In the genomic region with DNA sequence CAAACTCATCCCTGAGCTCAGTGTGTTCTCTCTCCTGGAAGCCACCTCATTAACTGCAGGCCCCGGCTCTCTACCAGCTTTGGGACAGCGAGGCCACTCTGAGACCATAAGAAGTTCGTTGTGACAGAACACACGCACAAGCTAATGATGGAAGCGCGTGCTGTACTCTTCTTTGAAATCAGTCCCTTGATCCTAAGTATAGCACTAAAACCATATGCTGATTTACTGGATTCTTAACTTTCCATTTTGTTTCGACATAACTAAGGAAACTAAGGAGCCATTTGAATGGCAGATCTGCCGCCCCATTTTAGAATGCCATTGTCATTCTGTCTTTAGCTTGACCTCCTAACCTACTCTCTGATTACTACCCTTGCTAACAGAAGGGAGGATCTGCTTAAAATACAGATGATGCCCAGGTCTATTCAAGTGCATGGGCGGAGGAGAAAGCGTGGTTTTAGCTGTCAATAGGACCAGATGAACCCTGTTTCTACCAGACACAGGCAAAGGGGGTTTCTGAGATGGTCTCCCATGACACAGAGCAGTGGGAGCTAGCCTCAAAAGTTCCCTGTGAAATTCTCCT, we compare ENCODE assay signal across 21 mouse cellular contexts. TPM values are rescaled to one million over a fixed set of nuclear protein-coding genes. Genes with fewer than 3 reads are reported as not detected.
DNase-seq lines count a peak whose midpoint lies in the region; ATAC-seq and TF ChIP-seq lines count a peak whose summit lies in the region.
"Had no signal": no experiment of that assay in that cellular context is flagged by ENCODE, and none has a peak within 500 bp of the region (broad histone marks: within the 10 kb centered on the region; RNA-seq: fewer than 3 reads in every experiment).

No protein-coding gene starts in this region.

- H3K9ac ChIP-seq in hindbrain, embryonic 12.5 days, result no peak overlapping the region
- H3K9ac ChIP-seq in hindbrain, embryonic 13.5 days, result no peak overlapping the region
- H3K9ac ChIP-seq in forebrain, embryonic 16.5 days (replicated peaks; ENCODE audit: low read depth, low read length), result no peak overlapping the region
- H3K9ac ChIP-seq: heart, embryonic 15.5 days had no signal

- peak overlapping the region; percentile 9; the same call in 1 of the 2 replicates for H3K4me2 ChIP-seq in hindbrain, embryonic 12.5 days (replicated peaks)
- no peak overlapping the region for H3K4me2 ChIP-seq in hindbrain, embryonic 13.5 days
- H3K4me2 ChIP-seq in forebrain, embryonic 16.5 days (ENCODE audit: low read length), result no peak overlapping the region
- H3K4me2 ChIP-seq: heart, embryonic 15.5 days had no signal

- peaks cover 19% of the 10 kb centered on the region for H3K4me1 ChIP-seq in hindbrain, embryonic 12.5 days
- H3K4me1 ChIP-seq in hindbrain, embryonic 13.5 days (replicated peaks), result peaks cover 31% of the 10 kb centered on the region
- H3K4me1 ChIP-seq in forebrain, embryonic 10.5 days, result peaks cover 53% of the 10 kb centered on the region
- H3K4me1 ChIP-seq in forebrain, embryonic 16.5 days (replicated peaks; ENCODE audit: control insufficient read depth, insufficient read depth, low read length), result peaks cover 20% of the 10 kb centered on the region
- H3K4me1 ChIP-seq: heart, embryonic 15.5 days had no signal

- no peak overlapping the region for H3K4me3 ChIP-seq in hindbrain, embryonic 12.5 days
- H3K4me3 ChIP-seq in hindbrain, embryonic 13.5 days, result no peak overlapping the region
- H3K4me3 ChIP-seq in forebrain, embryonic 10.5 days, result peak overlapping the region; percentile 22; the same call in 1 of the 2 replicates
- no peak overlapping the region for H3K4me3 ChIP-seq in forebrain, embryonic 16.5 days (replicated peaks; ENCODE audit: low read length)
- H3K4me3 ChIP-seq: embryonic facial prominence, embryonic 10.5 days; heart, embryonic 15.5 days had no signal

- peak; percentile 50 for DNase-seq in brain, embryonic 14.5 days (ENCODE audit: low read depth)
- DNase-seq in forebrain, embryonic 10.5 days (ENCODE audit: extremely low spot score, low spot score), result no peak
- DNase-seq in ovary, postnatal 10 days (ENCODE audit: low spot score), result no peak
- no peak for DNase-seq in kidney, postnatal 4 days
- DNase-seq: adrenal gland, adult 2 months; cerebellum, adult 18-20 months; cerebellum, postnatal 25 days; gastrocnemius, postnatal 36 days; heart, postnatal 4 days; kidney, adult 9 months; kidney, postnatal 25 days; layer of hippocampus, postnatal 36 days; thymus, adult 18-20 months; thymus, postnatal 4 days had no signal

- no peak for TF ChIP-seq CTCF in brain, embryonic 14.5 days (IDR thresholded peaks at IDR 0.05; ENCODE audit: borderline replicate concordance, extremely low read depth, insufficient read depth, insufficient read length)

- no peak for TF ChIP-seq POLR2A in brain, embryonic 14.5 days (IDR thresholded peaks at IDR 0.05; ENCODE audit: borderline replicate concordance, extremely low read depth, insufficient read depth, insufficient read length, poor library complexity, severe bottlenecking)

- H3K27me3 ChIP-seq in hindbrain, embryonic 12.5 days, result no peaks in the 10 kb centered on the region
- H3K27me3 ChIP-seq in hindbrain, embryonic 13.5 days, result no peaks in the 10 kb centered on the region
- no peaks in the 10 kb centered on the region for H3K27me3 ChIP-seq in forebrain, embryonic 10.5 days (ENCODE audit: poor library complexity, severe bottlenecking)
- no peaks in the 10 kb centered on the region for H3K27me3 ChIP-seq in forebrain, embryonic 16.5 days (replicated peaks; ENCODE audit: control insufficient read depth, insufficient read depth, low read length)
- H3K27me3 ChIP-seq: heart, embryonic 15.5 days had no signal

- 51% methylated on average over 10 of the region's 10 CpGs for WGBS in hindbrain, embryonic 12.5 days
- 40% methylated on average over 10 of the region's 10 CpGs for WGBS in hindbrain, embryonic 13.5 days
- 53% methylated on average over 10 of the region's 10 CpGs for WGBS in forebrain, embryonic 10.5 days
- WGBS in forebrain, embryonic 16.5 days, result 28% methylated on average over 10 of the region's 10 CpGs

- H3K36me3 ChIP-seq in hindbrain, embryonic 12.5 days, result peaks cover 7% of the 10 kb centered on the region; the same call in 1 of the 2 replicates
- peaks cover 5% of the 10 kb centered on the region for H3K36me3 ChIP-seq in hindbrain, embryonic 13.5 days
- peaks cover 18% of the 10 kb centered on the region for H3K36me3 ChIP-seq in forebrain, embryonic 10.5 days (replicated peaks)
- H3K36me3 ChIP-seq in forebrain, embryonic 16.5 days (ENCODE audit: control insufficient read depth, insufficient read depth), result no peaks in the 10 kb centered on the region; the same call in 1 of the 2 replicates
- H3K36me3 ChIP-seq: heart, embryonic 15.5 days had no signal

- H3K27ac ChIP-seq in hindbrain, embryonic 12.5 days, result peak overlapping the region; percentile 57
- no peak overlapping the region for H3K27ac ChIP-seq in hindbrain, embryonic 13.5 days
- H3K27ac ChIP-seq in forebrain, embryonic 10.5 days, result peak overlapping the region; percentile 80
- no peak overlapping the region for H3K27ac ChIP-seq in forebrain, embryonic 16.5 days (ENCODE audit: low read length)
- H3K27ac ChIP-seq: heart, embryonic 15.5 days; macrophage had no signal

- no peaks in the 10 kb centered on the region for H3K9me3 ChIP-seq in hindbrain, embryonic 12.5 days (replicated peaks)
- no peaks in the 10 kb centered on the region for H3K9me3 ChIP-seq in hindbrain, embryonic 13.5 days
- H3K9me3 ChIP-seq in forebrain, embryonic 10.5 days, result no peaks in the 10 kb centered on the region
- H3K9me3 ChIP-seq in forebrain, embryonic 16.5 days (ENCODE audit: control insufficient read depth, low read length), result no peaks in the 10 kb centered on the region
- H3K9me3 ChIP-seq: embryonic facial prominence, embryonic 10.5 days; heart, embryonic 15.5 days had no signal

- ATAC-seq in hindbrain, embryonic 12.5 days (ENCODE audit: low FRiP score), result no peak
- no peak for ATAC-seq in hindbrain, embryonic 13.5 days (ENCODE audit: low FRiP score)
- ATAC-seq in forebrain, embryonic 16.5 days, result peak; percentile 32; the same call in 1 of the 2 replicates
- ATAC-seq: intestine, embryonic 16.5 days had no signal

RNA-seq across cellular contexts. Expression of a gene that starts 48.6 kb away (rescaled TPM):
- 38.6 and 39.7 TPM in 2 replicates for polyA plus RNA-seq in hindbrain, embryonic 12.5 days (2016; fragmentation: Nextera tagmentation; extraction: Ambion mirVana)
- 48.9 and 51.6 TPM in 2 replicates for polyA plus RNA-seq in hindbrain, embryonic 13.5 days (2015; fragmentation: Nextera tagmentation; extraction: Ambion mirVana)
- polyA plus RNA-seq in brain, embryonic 14.5 days (2012; rRNA removed), result 66.8 and 80.0 TPM in 2 replicates
- 26.7 and 26.8 TPM in 2 replicates for polyA plus RNA-seq in forebrain, embryonic 10.5 days (2016; fragmentation: Nextera tagmentation; extraction: Ambion mirVana)
- polyA plus RNA-seq in forebrain, embryonic 16.5 days (2015; fragmentation: Nextera tagmentation; extraction: Ambion mirVana), result 49.0 and 53.7 TPM in 2 replicates
- polyA plus RNA-seq: macrophage had no signal

Comparison
In these comparisons a context has a peak if more than half of its experiments do, and no peak if none do; other contexts are left out.
1. H3K27ac ChIP-seq: peak in hindbrain, embryonic 12.5 days (single experiment) and forebrain, embryonic 10.5 days (single experiment); none in hindbrain, embryonic 13.5 days (single experiment) and forebrain, embryonic 16.5 days (single experiment).